Mouse (Mus musculus): ENCODE data around the gene Slc25a47. TPM values are rescaled to one million over a fixed set of nuclear protein-coding genes. Genes with fewer than 3 reads are reported as not detected.

Slc25a47 gene
- polyA plus RNA-seq, 1 experiment from 2014 or later = 12.0 TPM

- H3K9ac ChIP-seq (replicated peaks; ENCODE audit: low read length) = no peak overlapping the region
- no peaks in the 10 kb centered on the region; the same call in 1 of the 2 replicates for H3K4me1 ChIP-seq (ENCODE audit: insufficient read depth, low read length)
- 88% methylated on average over 2 of the region's 2 CpGs for WGBS
- H3K4me3 ChIP-seq (ENCODE audit: low read length) = no peak overlapping the region
- no peak overlapping the region for H3K27ac ChIP-seq (ENCODE audit: low read length)
- no peak overlapping the region for H3K4me2 ChIP-seq (replicated peaks; ENCODE audit: low read depth, low read length)
- no peak for ATAC-seq (ENCODE audit: low FRiP score, low TSS enrichment)
- no peaks in the 10 kb centered on the region for H3K27me3 ChIP-seq (ENCODE audit: insufficient read depth, low read length)
- H3K9me3 ChIP-seq (ENCODE audit: low read length) = no peaks in the 10 kb centered on the region
- peaks cover 10% of the 10 kb centered on the region for H3K36me3 ChIP-seq (ENCODE audit: insufficient read depth, low read length)
Observed at GRCm38 (mm10) chr12:108808465-108808864, 27.4 kb upstream of the Slc25a47 start.

GRCm38 (mm10) chr12:108809771-108810170 is 26.1 kb upstream of the Slc25a47 start:
- Histone ChIP-seq H3K9me3 (ENCODE audit: low read length) (no peaks in the 10 kb centered on the region), H3K4me2 (replicated peaks; ENCODE audit: low read depth, low read length) (no peak overlapping the region)

GRCm38 (mm10) chr12:108810309-108810708 is 25.5 kb upstream of the Slc25a47 start:
- no peak overlapping the region for H3K9ac ChIP-seq (replicated peaks; ENCODE audit: low read length)
- ATAC-seq (ENCODE audit: low FRiP score, low TSS enrichment) = no peak

More at GRCm38 (mm10) chr12:108809771-108810170, 26.1 kb upstream of the Slc25a47 start:
- Histone ChIP-seq H3K36me3 (ENCODE audit: insufficient read depth, low read length) (peaks cover 10% of the 10 kb centered on the region), H3K27ac (ENCODE audit: low read length) (no peak overlapping the region), H3K27me3 (ENCODE audit: insufficient read depth, low read length) (no peaks in the 10 kb centered on the region), H3K4me1 (ENCODE audit: insufficient read depth, low read length) (no peaks in the 10 kb centered on the region; the same call in 1 of the 2 replicates), H3K9ac (replicated peaks; ENCODE audit: low read length) (no peak overlapping the region), H3K4me3 (ENCODE audit: low read length) (no peak overlapping the region)
- ATAC-seq (ENCODE audit: low FRiP score, low TSS enrichment) = no peak
- WGBS = 76% methylated on average over 1 of the region's 1 CpGs

GRCm38 (mm10) chr12:108811133-108811532 is 24.7 kb upstream of the Slc25a47 start:
- 47% methylated on average over 2 of the region's 2 CpGs for WGBS
- H3K36me3 ChIP-seq (ENCODE audit: insufficient read depth, low read length) = peaks cover 16% of the 10 kb centered on the region

More at GRCm38 (mm10) chr12:108810309-108810708, 25.5 kb upstream of the Slc25a47 start:
- Histone ChIP-seq H3K4me2 (replicated peaks; ENCODE audit: low read depth, low read length) (no peak overlapping the region), H3K4me1 (ENCODE audit: insufficient read depth, low read length) (no peaks in the 10 kb centered on the region; the same call in 1 of the 2 replicates), H3K4me3 (ENCODE audit: low read length) (no peak overlapping the region), H3K27ac (ENCODE audit: low read length) (no peak overlapping the region), H3K27me3 (ENCODE audit: insufficient read depth, low read length) (no peaks in the 10 kb centered on the region), H3K36me3 (ENCODE audit: insufficient read depth, low read length) (peaks cover 14% of the 10 kb centered on the region), H3K9me3 (ENCODE audit: low read length) (no peaks in the 10 kb centered on the region)
- 91% methylated on average over 7 of the region's 7 CpGs for WGBS

GRCm38 (mm10) chr12:108812463-108812862 is 23.4 kb upstream of the Slc25a47 start:
- Histone ChIP-seq H3K4me1 (ENCODE audit: insufficient read depth, low read length) (no peaks in the 10 kb centered on the region; the same call in 1 of the 2 replicates), H3K27ac (ENCODE audit: low read length) (no peak overlapping the region), H3K27me3 (ENCODE audit: insufficient read depth, low read length) (no peaks in the 10 kb centered on the region), H3K4me2 (replicated peaks; ENCODE audit: low read depth, low read length) (no peak overlapping the region), H3K4me3 (ENCODE audit: low read length) (no peak overlapping the region), H3K9me3 (ENCODE audit: low read length) (no peaks in the 10 kb centered on the region), H3K36me3 (ENCODE audit: insufficient read depth, low read length) (peaks cover 17% of the 10 kb centered on the region; the same call in 1 of the 2 replicates), H3K9ac (replicated peaks; ENCODE audit: low read length) (no peak overlapping the region)
- no peak for ATAC-seq (ENCODE audit: low FRiP score, low TSS enrichment)
- WGBS = 65% methylated on average over 6 of the region's 6 CpGs

More at GRCm38 (mm10) chr12:108811133-108811532, 24.7 kb upstream of the Slc25a47 start:
- Histone ChIP-seq H3K9me3 (ENCODE audit: low read length) (no peaks in the 10 kb centered on the region), H3K27me3 (ENCODE audit: insufficient read depth, low read length) (no peaks in the 10 kb centered on the region), H3K4me3 (ENCODE audit: low read length) (no peak overlapping the region), H3K27ac (ENCODE audit: low read length) (no peak overlapping the region), H3K4me2 (replicated peaks; ENCODE audit: low read depth, low read length) (no peak overlapping the region), H3K4me1 (ENCODE audit: insufficient read depth, low read length) (no peaks in the 10 kb centered on the region; the same call in 1 of the 2 replicates), H3K9ac (replicated peaks; ENCODE audit: low read length) (no peak overlapping the region)
- no peak for ATAC-seq (ENCODE audit: low FRiP score, low TSS enrichment)

- H3K4me3 ChIP-seq (ENCODE audit: low read length) = no peak overlapping the region
- no peak overlapping the region for H3K27ac ChIP-seq (ENCODE audit: low read length)
- WGBS = 88% methylated on average over 6 of the region's 6 CpGs
- peaks cover 15% of the 10 kb centered on the region; the same call in 1 of the 2 replicates for H3K36me3 ChIP-seq (ENCODE audit: insufficient read depth, low read length)
- H3K9ac ChIP-seq (replicated peaks; ENCODE audit: low read length) = no peak overlapping the region
- no peaks in the 10 kb centered on the region; the same call in 1 of the 2 replicates for H3K4me1 ChIP-seq (ENCODE audit: insufficient read depth, low read length)
- H3K9me3 ChIP-seq (ENCODE audit: low read length) = no peaks in the 10 kb centered on the region
- no peak overlapping the region for H3K4me2 ChIP-seq (replicated peaks; ENCODE audit: low read depth, low read length)
- no peaks in the 10 kb centered on the region for H3K27me3 ChIP-seq (ENCODE audit: insufficient read depth, low read length)
- no peak for ATAC-seq (ENCODE audit: low FRiP score, low TSS enrichment)
Observed at GRCm38 (mm10) chr12:108814470-108814869, 21.4 kb upstream of the Slc25a47 start.

- H3K4me2 ChIP-seq (replicated peaks; ENCODE audit: low read depth, low read length) = no peak overlapping the region
Observed at GRCm38 (mm10) chr12:108816569-108816968, 19.3 kb upstream of the Slc25a47 start.

GRCm38 (mm10) chr12:108820461-108820860 is 15.4 kb upstream of the Slc25a47 start:
- Histone ChIP-seq H3K36me3 (ENCODE audit: insufficient read depth, low read length) (peaks cover 10% of the 10 kb centered on the region; the same call in 1 of the 2 replicates), H3K9me3 (ENCODE audit: low read length) (no peaks in the 10 kb centered on the region), H3K27ac (ENCODE audit: low read length) (no peak overlapping the region), H3K4me1 (ENCODE audit: insufficient read depth, low read length) (no peaks in the 10 kb centered on the region), H3K4me2 (replicated peaks; ENCODE audit: low read depth, low read length) (no peak overlapping the region), H3K4me3 (ENCODE audit: low read length) (no peak overlapping the region), H3K27me3 (ENCODE audit: insufficient read depth, low read length) (no peaks in the 10 kb centered on the region), H3K9ac (replicated peaks; ENCODE audit: low read length) (no peak overlapping the region)
- 91% methylated on average over 4 of the region's 4 CpGs for WGBS
- ATAC-seq (ENCODE audit: low FRiP score, low TSS enrichment) = no peak

More at GRCm38 (mm10) chr12:108816569-108816968, 19.3 kb upstream of the Slc25a47 start:
- no peak overlapping the region for H3K27ac ChIP-seq (ENCODE audit: low read length)
- ATAC-seq (ENCODE audit: low FRiP score, low TSS enrichment) = no peak
- H3K9ac ChIP-seq (replicated peaks; ENCODE audit: low read length) = no peak overlapping the region
- no peaks in the 10 kb centered on the region for H3K9me3 ChIP-seq (ENCODE audit: low read length)
- H3K4me3 ChIP-seq (ENCODE audit: low read length) = no peak overlapping the region
- peaks cover 15% of the 10 kb centered on the region; the same call in 1 of the 2 replicates for H3K36me3 ChIP-seq (ENCODE audit: insufficient read depth, low read length)
- H3K4me1 ChIP-seq (ENCODE audit: insufficient read depth, low read length) = no peaks in the 10 kb centered on the region; the same call in 1 of the 2 replicates
- WGBS = 70% methylated on average over 11 of the region's 11 CpGs
- no peaks in the 10 kb centered on the region for H3K27me3 ChIP-seq (ENCODE audit: insufficient read depth, low read length)

- Histone ChIP-seq H3K4me2 (replicated peaks; ENCODE audit: low read depth, low read length) (no peak overlapping the region), H3K9ac (replicated peaks; ENCODE audit: low read length) (no peak overlapping the region), H3K36me3 (ENCODE audit: insufficient read depth, low read length) (peaks cover 16% of the 10 kb centered on the region), H3K4me3 (ENCODE audit: low read length) (no peak overlapping the region), H3K9me3 (ENCODE audit: low read length) (no peaks in the 10 kb centered on the region), H3K27ac (ENCODE audit: low read length) (no peak overlapping the region), H3K27me3 (ENCODE audit: insufficient read depth, low read length) (no peaks in the 10 kb centered on the region), H3K4me1 (ENCODE audit: insufficient read depth, low read length) (no peaks in the 10 kb centered on the region)
- WGBS = 43% methylated on average over 8 of the region's 8 CpGs
- ATAC-seq (ENCODE audit: low FRiP score, low TSS enrichment) = peak; percentile 69
Observed at GRCm38 (mm10) chr12:108823036-108823435, 12.8 kb upstream of the Slc25a47 start.

- Histone ChIP-seq H3K4me2 (replicated peaks; ENCODE audit: low read depth, low read length) (no peak overlapping the region), H3K4me3 (ENCODE audit: low read length) (no peak overlapping the region), H3K27me3 (ENCODE audit: insufficient read depth, low read length) (no peaks in the 10 kb centered on the region), H3K9me3 (ENCODE audit: low read length) (no peaks in the 10 kb centered on the region), H3K27ac (ENCODE audit: low read length) (no peak overlapping the region), H3K9ac (replicated peaks; ENCODE audit: low read length) (no peak overlapping the region), H3K4me1 (ENCODE audit: insufficient read depth, low read length) (no peaks in the 10 kb centered on the region), H3K36me3 (ENCODE audit: insufficient read depth, low read length) (peaks cover 20% of the 10 kb centered on the region)
- WGBS = 82% methylated on average over 15 of the region's 15 CpGs
- ATAC-seq (ENCODE audit: low FRiP score, low TSS enrichment) = no peak
Observed at GRCm38 (mm10) chr12:108824225-108824874, 11.5 kb upstream of the Slc25a47 start.

All from kidney, embryonic 16.5 days (tissue).